In the genomic region with DNA sequence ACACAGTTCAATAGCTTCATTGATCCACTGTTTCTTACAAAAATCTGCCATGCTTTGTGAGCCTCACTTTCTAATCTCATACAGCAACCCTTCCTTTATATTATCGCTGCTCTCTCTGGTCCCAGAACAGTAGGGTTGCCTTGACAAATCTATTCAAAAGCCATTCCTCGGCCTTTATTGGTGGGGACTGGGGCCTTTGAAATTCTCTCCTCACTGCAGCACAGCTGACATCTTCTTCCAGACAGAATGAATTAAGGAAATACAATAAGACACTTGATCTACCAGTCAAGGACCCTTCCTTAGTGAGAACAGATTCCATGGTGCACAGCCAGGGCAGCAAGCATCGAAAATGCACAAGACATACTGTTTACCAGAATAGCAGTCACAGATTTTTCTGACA, we compare ENCODE assay signal across 20 mouse cellular contexts. TPM values are rescaled to one million over a fixed set of nuclear protein-coding genes. Genes with fewer than 3 reads are reported as not detected.
DNase-seq lines count a peak whose midpoint lies in the region; ATAC-seq lines count a peak whose summit lies in the region.
"Had no signal": no experiment of that assay in that cellular context is flagged by ENCODE, and none has a peak within 500 bp of the region (broad histone marks: within the 10 kb centered on the region; RNA-seq: fewer than 3 reads in every experiment).

No protein-coding gene starts in this region.

- H3K36me3 ChIP-seq in forebrain, embryonic 14.5 days (ENCODE audit: control insufficient read depth, insufficient read depth, low read length), result no peaks in the 10 kb centered on the region
- H3K36me3 ChIP-seq in hindbrain, embryonic 15.5 days, result no peaks in the 10 kb centered on the region
- H3K36me3 ChIP-seq in midbrain, embryonic 15.5 days (replicated peaks), result no peaks in the 10 kb centered on the region
- H3K36me3 ChIP-seq: embryonic facial prominence, embryonic 12.5 days; intestine, embryonic 15.5 days; limb, embryonic 15.5 days; stomach, embryonic 15.5 days had no signal

- no peaks in the 10 kb centered on the region for H3K27me3 ChIP-seq in forebrain, embryonic 14.5 days (replicated peaks; ENCODE audit: control insufficient read depth, insufficient read depth, low read length)
- no peaks in the 10 kb centered on the region for H3K27me3 ChIP-seq in hindbrain, embryonic 15.5 days
- H3K27me3 ChIP-seq in midbrain, embryonic 15.5 days (replicated peaks), result no peaks in the 10 kb centered on the region
- H3K27me3 ChIP-seq: embryonic facial prominence, embryonic 12.5 days; intestine, embryonic 15.5 days; limb, embryonic 15.5 days; stomach, embryonic 15.5 days had no signal

- H3K4me3 ChIP-seq in forebrain, embryonic 14.5 days (ENCODE audit: low read depth, low read length), result no peak overlapping the region
- no peak overlapping the region for H3K4me3 ChIP-seq in hindbrain, embryonic 15.5 days
- no peak overlapping the region for H3K4me3 ChIP-seq in midbrain, embryonic 15.5 days
- H3K4me3 ChIP-seq: embryonic facial prominence, embryonic 12.5 days; gastrocnemius, adult 2 months; intestine, embryonic 15.5 days; layer of hippocampus, adult 2 months; limb, embryonic 15.5 days; myocyte; stomach, embryonic 15.5 days had no signal

- ATAC-seq in forebrain, embryonic 14.5 days, result peak; percentile 78
- peak; percentile 68; the same call in 1 of the 2 replicates for ATAC-seq in hindbrain, embryonic 15.5 days (ENCODE audit: low FRiP score, low read depth)
- peak; percentile 91 for ATAC-seq in midbrain, embryonic 15.5 days (replicated peaks)
- ATAC-seq in megakaryocyte progenitor cell, adult 5-6 weeks (replicated peaks; ENCODE audit: poor library complexity), result no peak
- ATAC-seq: CD4-positive, CD25-positive, alpha-beta regulatory T cell, adult 4 months; intestine, embryonic 15.5 days; liver, postnatal 0 days had no signal

- no peak overlapping the region for H3K9ac ChIP-seq in forebrain, embryonic 14.5 days (ENCODE audit: low read length)
- H3K9ac ChIP-seq in hindbrain, embryonic 15.5 days, result no peak overlapping the region
- no peak overlapping the region for H3K9ac ChIP-seq in midbrain, embryonic 15.5 days
- H3K9ac ChIP-seq: embryonic facial prominence, embryonic 12.5 days; intestine, embryonic 15.5 days; limb, embryonic 15.5 days; liver, postnatal 0 days; stomach, embryonic 15.5 days had no signal

- no peaks in the 10 kb centered on the region for H3K9me3 ChIP-seq in forebrain, embryonic 14.5 days (replicated peaks; ENCODE audit: control insufficient read depth, low read length)
- no peaks in the 10 kb centered on the region for H3K9me3 ChIP-seq in hindbrain, embryonic 15.5 days
- H3K9me3 ChIP-seq in midbrain, embryonic 15.5 days, result no peaks in the 10 kb centered on the region
- H3K9me3 ChIP-seq: embryonic facial prominence, embryonic 12.5 days; intestine, embryonic 15.5 days; limb, embryonic 15.5 days; stomach, embryonic 15.5 days had no signal

- peak overlapping the region; percentile 40; the same call in 1 of the 2 replicates for H3K27ac ChIP-seq in forebrain, embryonic 14.5 days (ENCODE audit: low read depth, low read length)
- no peak overlapping the region for H3K27ac ChIP-seq in hindbrain, embryonic 15.5 days (replicated peaks)
- peak overlapping the region; percentile 60; the same call in 1 of the 2 replicates for H3K27ac ChIP-seq in midbrain, embryonic 15.5 days
- H3K27ac ChIP-seq: embryonic facial prominence, embryonic 12.5 days; gastrocnemius, adult 2 months; intestine, embryonic 15.5 days; layer of hippocampus, adult 2 months; limb, embryonic 15.5 days; stomach, embryonic 15.5 days had no signal

- 6% methylated on average over 3 of the region's 3 CpGs for WGBS in forebrain, embryonic 14.5 days
- 13% methylated on average over 3 of the region's 3 CpGs for WGBS in hindbrain, embryonic 15.5 days
- 6% methylated on average over 3 of the region's 3 CpGs for WGBS in midbrain, embryonic 15.5 days

- H3K4me2 ChIP-seq in forebrain, embryonic 14.5 days (ENCODE audit: low read length), result no peak overlapping the region
- H3K4me2 ChIP-seq in hindbrain, embryonic 15.5 days, result no peak overlapping the region
- H3K4me2 ChIP-seq in midbrain, embryonic 15.5 days, result no peak overlapping the region
- H3K4me2 ChIP-seq: embryonic facial prominence, embryonic 12.5 days; intestine, embryonic 15.5 days; limb, embryonic 15.5 days; stomach, embryonic 15.5 days had no signal

- peak; percentile 14 for DNase-seq in embryo, embryonic 9.5 days (ENCODE audit: extremely low spot score)
- peak; percentile 58 for DNase-seq in forebrain, embryonic 14.5 days (ENCODE audit: low spot score)
- no peak for DNase-seq in left cerebral cortex, adult 11 months (ENCODE audit: low spot score)
- no peak for DNase-seq in adrenal gland, postnatal 25 days
- DNase-seq: adrenal gland, adult 8-10 months; cerebellum, adult 9-10 months; gastrocnemius, adult 2 months; heart, postnatal 14 days; liver, postnatal 0 days; lung, postnatal 4 days had no signal

- H3K4me1 ChIP-seq in forebrain, embryonic 14.5 days (ENCODE audit: control insufficient read depth, insufficient read depth, low read length), result 0 out of 2 replicates have a peak, but pooled peaks cover 3% of the 10 kb centered on the region
- no peaks in the 10 kb centered on the region for H3K4me1 ChIP-seq in hindbrain, embryonic 15.5 days (replicated peaks)
- peaks cover 3% of the 10 kb centered on the region for H3K4me1 ChIP-seq in midbrain, embryonic 15.5 days
- H3K4me1 ChIP-seq: embryonic facial prominence, embryonic 12.5 days; intestine, embryonic 15.5 days; limb, embryonic 15.5 days; stomach, embryonic 15.5 days had no signal

RNA-seq across cellular contexts. Expression of gene Pou5f2, which starts 19.4 kb away (rescaled TPM):
- 0.28 and 0.36 TPM in 2 replicates for polyA plus RNA-seq in forebrain, embryonic 14.5 days (2014; fragmentation: Nextera tagmentation; extraction: Ambion mirVana)
- 1.2 and 1.3 TPM in 2 replicates for polyA plus RNA-seq in hindbrain, embryonic 15.5 days (2015; fragmentation: Nextera tagmentation; extraction: Ambion mirVana)
- polyA plus RNA-seq in midbrain, embryonic 15.5 days (2015; fragmentation: Nextera tagmentation; extraction: Ambion mirVana), result 1.2 and 1.3 TPM in 2 replicates
- total RNA-seq in megakaryocyte progenitor cell, adult 5-6 weeks (2015), result 0.44 and 0.79 TPM in 2 replicates
- total RNA-seq in megakaryocyte progenitor cell, adult 5-6 weeks (2017), result 0.37 and 0.42 TPM in 2 replicates
- 2.2 and 2.5 TPM in 2 replicates for total RNA-seq in adrenal gland, postnatal 25 days (2021)

Comparison
In these comparisons a context has a peak if more than half of its experiments do, and no peak if none do; other contexts are left out.
1. DNase-seq: peak in embryo, embryonic 9.5 days (single experiment) and forebrain, embryonic 14.5 days (single experiment); none in left cerebral cortex, adult 11 months (single experiment) and adrenal gland, postnatal 25 days (single experiment).